Mouse (Mus musculus) spleen, postnatal 4 days (tissue): Measurements from ENCODE around the gene Tnrc18.

ENCODE experiments used
- DNase-seq, 2 experiments: peaks; one replicate each; pipeline ENCODE4 v3.0.0; 2022; ENCODE audit warnings: low spot score in 2 of 2

Gene Tnrc18

DNA sequence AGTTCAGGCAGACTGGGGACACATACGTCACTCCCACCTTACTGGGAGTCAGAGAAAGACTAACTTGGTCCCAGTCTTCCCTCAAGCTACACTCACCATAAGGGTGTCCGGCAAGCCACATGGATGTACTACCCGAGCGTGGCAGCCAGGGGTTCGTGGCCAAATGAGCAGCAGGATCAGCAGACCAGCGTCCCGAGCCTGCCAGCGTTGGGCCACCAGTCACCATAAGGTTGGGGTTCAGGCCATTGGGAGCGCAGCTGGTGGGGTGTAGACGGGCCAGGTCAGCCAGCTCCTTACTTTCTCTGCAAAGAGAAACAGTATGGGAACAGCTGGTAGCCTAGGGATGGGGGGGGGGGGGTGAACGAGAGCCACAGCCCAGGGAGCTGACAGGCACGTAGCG lies 41.4 kb downstream of the Tnrc18 start:
- DNase-seq, result no peak

- no peak for DNase-seq
Observed at GRCm38 (mm10) chr5:142774771-142775170, 42.7 kb downstream of the Tnrc18 start.

DNA sequence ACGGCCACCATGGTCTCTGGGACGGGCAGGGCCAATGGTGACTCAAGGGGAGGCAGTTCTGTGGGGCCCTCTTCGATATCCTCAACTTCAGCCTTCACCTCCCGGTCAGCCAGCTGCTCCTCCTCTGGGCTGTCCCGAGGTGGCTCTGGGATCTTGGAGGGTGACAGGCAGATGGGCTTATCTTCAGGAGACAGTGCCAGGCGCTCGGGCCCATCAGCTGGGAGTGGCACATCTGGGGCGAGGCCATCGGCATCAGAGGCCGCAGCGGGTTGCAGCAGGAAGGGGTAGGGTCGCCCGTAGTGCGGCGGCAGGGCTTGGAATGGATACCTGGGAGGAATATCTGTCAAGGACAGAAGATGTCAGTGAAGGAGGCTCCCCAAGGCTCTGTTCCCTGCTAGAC lies 45.5 kb downstream of the Tnrc18 start:
- peak in 1 of 2 experiments; percentile 43 for DNase-seq

GRCm38 (mm10) chr5:142771034-142771433 lies 46.4 kb downstream of the Tnrc18 start:
- no peak for DNase-seq

GRCm38 (mm10) chr5:142769641-142770040 lies 47.8 kb downstream of the Tnrc18 start:
- no peak for DNase-seq

DNA sequence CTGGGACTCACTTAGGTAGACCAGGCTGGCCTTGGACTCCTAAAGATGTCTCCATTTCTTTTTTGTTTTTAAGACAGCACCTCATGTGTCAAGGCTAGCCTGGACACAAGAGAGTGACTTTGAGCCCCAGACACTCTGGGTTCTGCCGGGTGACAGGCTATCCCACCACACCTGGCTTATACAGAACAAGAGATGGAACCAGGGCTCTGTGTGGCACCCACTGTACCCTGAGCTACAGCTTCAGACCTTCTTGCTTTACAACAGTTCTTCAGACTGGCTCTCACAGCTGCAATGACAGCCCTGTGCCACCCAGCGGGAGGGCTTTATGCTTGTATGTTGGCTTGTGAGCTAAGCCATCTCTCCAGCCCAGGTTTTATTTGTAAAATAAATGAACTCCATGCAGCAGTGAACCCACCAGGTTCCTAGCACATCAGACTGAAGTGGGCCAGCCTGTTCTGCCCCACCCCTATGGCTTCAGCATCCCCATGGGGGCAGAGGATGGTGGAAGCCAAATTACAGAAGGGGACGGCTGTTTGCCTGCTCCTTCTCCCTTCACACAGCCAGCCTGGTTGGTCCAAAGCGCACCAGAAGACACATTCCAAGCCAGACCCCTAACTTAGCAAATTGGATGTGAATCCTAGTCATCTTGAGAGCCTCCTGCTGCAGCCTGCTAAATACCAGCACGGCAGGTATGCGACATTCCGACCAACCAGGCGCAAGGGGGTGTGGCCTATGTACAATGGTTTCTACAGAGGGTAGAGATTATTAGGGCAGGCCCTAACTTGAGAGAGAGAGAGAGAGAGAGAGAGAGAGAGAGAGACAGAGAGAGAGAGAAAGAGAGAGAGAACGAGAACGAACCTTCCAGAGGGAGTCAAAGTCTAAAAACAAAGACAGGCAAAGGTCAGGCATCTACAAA lies 48.9 kb downstream of the Tnrc18 start:
- DNase-seq, result no peak

GRCm38 (mm10) chr5:142767937-142768336 lies 49.5 kb downstream of the Tnrc18 start:
- peak; percentile 52 to 72 for DNase-seq

GRCm38 (mm10) chr5:142766708-142767107 lies 50.8 kb downstream of the Tnrc18 start:
- no peak for DNase-seq

- DNase-seq, result no peak
Observed at GRCm38 (mm10) chr5:142764889-142765288, 52.6 kb downstream of the Tnrc18 start.

DNA sequence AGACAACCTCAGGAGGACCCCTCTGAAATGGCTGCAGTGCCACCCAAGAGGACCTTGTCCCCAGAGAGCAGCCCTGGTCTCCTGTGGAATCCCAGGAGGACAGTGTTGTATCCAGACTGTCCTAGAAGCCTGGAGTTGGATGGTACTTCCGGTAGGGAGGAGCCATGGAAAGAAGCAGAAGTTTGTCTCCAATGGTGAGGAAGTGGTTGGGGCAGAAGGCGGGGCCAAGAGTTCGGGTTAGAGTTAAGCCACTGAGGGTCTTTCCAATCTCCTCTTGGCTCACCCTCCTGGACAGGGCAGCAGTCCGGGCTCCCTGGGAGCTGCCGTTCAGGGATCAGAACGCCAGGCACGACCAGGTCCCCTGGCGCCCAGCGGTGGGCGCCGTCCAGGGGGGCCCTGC lies 53.2 kb downstream of the Tnrc18 start:
- DNase-seq, result no peak

- DNase-seq, result no peak
Observed at GRCm38 (mm10) chr5:142762082-142762807, 55.2 kb downstream of the Tnrc18 start.

GRCm38 (mm10) chr5:142761326-142761983 lies 56.0 kb downstream of the Tnrc18 start:
- DNase-seq, result no peak

- no peak for DNase-seq
Observed at GRCm38 (mm10) chr5:142759786-142760185, 57.7 kb downstream of the Tnrc18 start.

DNA sequence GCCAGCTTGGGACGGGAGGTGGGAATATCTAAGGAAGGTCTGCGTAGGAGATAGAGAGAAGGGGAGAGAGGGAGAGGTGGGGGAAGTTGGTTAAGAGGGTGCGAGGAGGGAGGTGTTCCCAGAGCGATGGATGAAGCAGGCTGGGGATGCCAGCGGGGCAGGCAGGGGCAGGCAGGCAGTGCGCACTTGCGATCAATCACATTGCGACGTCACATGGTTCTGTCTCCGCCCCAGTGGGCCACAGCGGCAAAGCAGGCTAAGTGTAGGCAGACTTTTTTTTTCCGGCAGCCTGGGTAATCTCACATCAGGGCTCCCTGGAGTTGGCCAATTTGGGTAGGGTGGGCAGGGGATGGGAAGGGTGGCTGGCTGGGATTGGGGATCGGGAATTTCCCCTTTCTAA lies 65.2 kb downstream of the Tnrc18 start:
- no peak for DNase-seq

- no peak for DNase-seq
Observed at GRCm38 (mm10) chr5:142750173-142750572, 67.3 kb downstream of the Tnrc18 start.

- no peak for DNase-seq
Observed at GRCm38 (mm10) chr5:142747026-142747629, 70.3 kb downstream of the Tnrc18 start.

- DNase-seq, result no peak
Observed at GRCm38 (mm10) chr5:142739941-142740340, 77.5 kb downstream of the Tnrc18 start.

GRCm38 (mm10) chr5:142731916-142732315 lies 85.5 kb downstream of the Tnrc18 start:
- DNase-seq, result no peak

- no peak for DNase-seq
Observed at GRCm38 (mm10) chr5:142730295-142730694, 87.2 kb downstream of the Tnrc18 start.

DNA sequence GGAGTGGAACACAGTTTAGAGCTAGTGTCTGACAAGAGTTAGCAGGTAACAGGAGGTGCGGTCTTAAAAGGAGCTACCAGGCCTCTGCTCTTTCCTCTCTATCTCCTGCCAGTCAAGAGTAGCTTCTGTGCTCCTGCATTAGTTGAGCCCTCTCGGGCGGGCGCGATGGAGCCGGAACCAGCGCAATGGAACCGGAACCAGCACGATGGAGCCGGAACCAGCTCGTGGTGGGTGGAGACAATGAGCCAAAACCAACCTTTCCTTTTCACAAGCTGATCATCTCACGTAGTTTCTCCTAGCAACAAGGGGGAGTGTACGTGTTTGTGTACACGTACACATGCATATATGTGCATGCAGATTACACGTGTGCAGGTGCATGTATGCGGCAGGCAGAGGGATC lies 89.2 kb downstream of the Tnrc18 start:
- no peak for DNase-seq

DNA sequence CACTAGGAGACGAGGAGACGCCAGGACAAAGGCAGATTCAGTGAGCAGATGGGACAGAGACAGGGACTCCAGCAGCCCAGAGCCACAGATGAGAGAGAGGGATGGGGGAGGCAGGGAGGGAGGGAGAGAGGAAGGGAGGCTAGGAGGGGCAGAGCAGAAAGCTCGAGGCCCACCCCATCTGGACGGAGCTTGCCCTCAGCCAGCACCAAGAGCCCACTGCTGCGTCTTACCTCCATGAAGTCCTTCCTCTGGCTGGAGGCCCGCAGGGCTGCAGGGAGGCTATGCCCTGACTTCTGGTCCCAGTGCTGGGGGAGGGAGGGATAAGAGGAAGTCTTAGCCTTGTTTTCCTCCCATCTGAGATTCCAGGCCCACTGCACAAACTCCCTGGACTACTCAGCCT lies 90.7 kb downstream of the Tnrc18 start:
- no peak for DNase-seq

DNA sequence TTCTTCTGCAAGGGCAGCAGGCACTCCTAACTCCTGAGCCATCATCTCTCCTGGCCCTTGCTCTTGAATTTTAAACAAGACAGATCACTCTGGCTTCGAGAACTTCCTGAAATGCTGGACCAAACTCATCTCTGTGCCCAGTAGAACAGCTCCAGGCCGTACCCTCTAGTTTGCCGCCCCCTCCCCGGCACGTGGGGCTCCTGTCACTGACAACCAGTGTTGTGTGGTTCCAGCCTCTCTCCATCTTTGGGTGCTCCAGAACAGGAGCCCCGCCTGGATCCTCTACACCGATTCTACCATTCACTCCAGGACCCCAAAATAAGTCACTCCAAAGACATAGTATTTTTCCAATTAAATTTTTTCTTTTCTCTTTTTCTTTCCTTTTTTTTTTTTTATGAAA lies 93.2 kb downstream of the Tnrc18 start:
- DNase-seq, result no peak
